Mouse (Mus musculus): ENCODE data around the gene Ddr2.
A peak's percentile ranks its signal among the peaks of the same experiment; 100 is the strongest.

The Ddr2 gene

GRCm38 (mm10) chr1:169948866-169949265 lies 161.7 kb downstream of the Ddr2 start:
- DNase-seq (ENCODE audit: low spot score in 2 of 2): no peak

DNA sequence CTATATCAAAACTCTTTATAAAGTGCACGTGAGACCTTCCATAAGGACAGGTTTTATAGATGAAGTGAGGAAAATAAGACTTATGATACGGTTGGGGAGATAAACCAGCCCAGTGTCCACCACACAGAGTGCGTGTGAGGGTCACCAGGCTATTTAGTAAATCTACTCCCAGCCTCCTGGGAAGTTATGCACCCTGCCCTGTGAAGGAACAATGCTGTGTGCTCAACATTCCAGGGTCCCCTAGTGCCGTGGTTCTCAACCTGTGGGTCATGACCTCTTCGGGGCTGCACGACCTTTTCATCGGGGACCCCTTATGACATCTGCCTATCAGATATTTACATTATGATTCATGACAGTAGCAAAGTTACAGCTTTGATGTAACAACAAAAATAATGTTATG lies 162.3 kb downstream of the Ddr2 start:
- DNase-seq (ENCODE audit: low spot score in 2 of 2): no peak

GRCm38 (mm10) chr1:169947654-169948053 lies 162.9 kb downstream of the Ddr2 start:
- DNase-seq (ENCODE audit: low spot score in 2 of 2): no peak

- DNase-seq (ENCODE audit: low spot score in 2 of 2): no peak
Measured at GRCm38 (mm10) chr1:169946004-169946403, 164.6 kb downstream of the Ddr2 start.

DNA sequence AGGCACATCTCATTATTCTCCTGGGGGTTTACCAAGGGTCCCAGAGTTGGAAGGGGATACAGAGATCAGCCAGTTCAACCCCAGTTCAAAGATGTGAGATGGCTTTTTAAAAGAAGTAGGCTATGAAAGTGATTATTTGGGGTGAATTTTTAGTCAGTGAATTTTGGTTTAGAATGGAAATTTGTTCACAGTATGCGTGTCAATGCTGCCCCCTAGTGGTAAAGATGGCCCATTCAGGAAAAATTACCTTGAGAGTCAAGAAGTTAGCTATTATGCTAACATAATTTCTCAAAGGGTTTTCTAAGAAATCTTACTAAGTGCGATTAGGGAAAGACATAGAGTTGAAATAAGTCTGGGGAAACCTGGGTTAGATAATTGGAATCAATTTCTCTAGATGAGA lies 171.2 kb downstream of the Ddr2 start:
- peak in 1 of 2 experiments; percentile 24 for DNase-seq (ENCODE audit: low spot score in 2 of 2)

- DNase-seq (ENCODE audit: low spot score in 2 of 2): peak in 1 of 2 experiments; percentile 18
Measured at GRCm38 (mm10) chr1:169934005-169934725, 176.4 kb downstream of the Ddr2 start.

DNA sequence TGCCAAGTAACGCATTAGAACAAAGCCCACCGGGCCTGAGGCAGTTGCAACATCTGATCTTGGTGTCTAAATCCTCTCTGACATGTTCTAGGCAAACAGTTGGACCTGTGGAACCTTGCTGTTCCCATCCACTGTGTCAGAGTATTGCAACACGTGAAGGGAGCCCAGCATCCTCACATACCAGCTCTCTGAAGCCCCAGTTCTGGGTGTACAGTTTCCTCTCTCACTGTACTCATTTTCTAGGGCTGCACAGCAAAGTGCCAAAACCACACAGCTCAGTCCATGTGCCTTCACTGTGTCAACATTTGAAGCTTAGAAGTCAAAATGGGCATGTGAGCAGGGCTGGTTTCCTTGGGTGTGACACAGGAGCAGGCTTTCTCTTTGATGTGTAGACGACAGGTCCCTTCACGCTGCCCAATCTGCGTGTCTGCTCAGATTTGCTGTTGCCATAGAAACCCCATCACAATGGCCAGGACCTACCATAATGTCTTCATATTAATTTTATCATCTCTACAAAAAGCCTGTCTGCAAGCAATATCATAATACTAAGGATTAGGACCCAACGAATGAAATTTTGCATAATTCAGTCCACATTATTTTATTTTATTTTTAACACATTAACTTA lies 178.3 kb downstream of the Ddr2 start:
- DNase-seq (ENCODE audit: low spot score in 2 of 2): no peak

- DNase-seq (ENCODE audit: low spot score in 2 of 2): no peak
Measured at GRCm38 (mm10) chr1:169931698-169932097, 178.9 kb downstream of the Ddr2 start.

GRCm38 (mm10) chr1:169928454-169928971 lies 182.0 kb downstream of the Ddr2 start, which contains the start of gene Ccdc190:
Gene Ccdc190 (plus strand): TSS chr1:169928648.
- DNase-seq (ENCODE audit: low spot score in 2 of 2): no peak

DNA sequence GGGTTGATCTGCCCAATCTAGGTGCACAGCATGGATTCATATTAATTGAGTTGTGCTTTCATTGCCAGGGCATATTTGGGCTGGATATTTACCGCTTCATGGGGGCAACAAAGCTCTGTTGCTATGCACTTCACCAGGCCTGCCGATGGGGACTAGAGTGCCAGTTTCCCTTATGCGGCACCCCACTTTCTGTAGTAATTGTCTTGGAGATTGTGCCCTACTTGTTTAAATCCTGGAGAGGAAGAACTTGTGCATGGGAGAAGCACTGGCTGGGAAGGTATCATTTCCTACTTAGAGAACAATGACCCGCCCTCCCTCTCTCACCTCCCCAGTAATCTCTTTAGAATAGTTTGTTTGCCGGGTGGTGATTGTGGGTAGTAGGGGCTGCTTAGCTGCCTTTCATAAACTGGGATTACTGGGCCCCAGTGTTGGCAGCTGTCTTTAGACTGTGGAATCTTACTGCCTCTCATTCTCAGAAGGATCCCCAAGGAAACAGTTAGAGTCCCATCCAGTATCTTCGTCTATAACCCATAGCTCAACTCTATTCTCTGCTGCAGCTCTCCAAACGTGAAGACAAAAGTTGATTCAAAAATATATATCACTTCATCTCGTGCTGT lies 182.7 kb downstream of the Ddr2 start:
- no peak for DNase-seq (ENCODE audit: low spot score in 2 of 2)

- no peak for DNase-seq (ENCODE audit: low spot score in 2 of 2)
Measured at GRCm38 (mm10) chr1:169924567-169924966, 186.0 kb downstream of the Ddr2 start.
